8 mouse cellular contexts compared by ENCODE assay signal in genomic region chr15:59188371-59188770, GRCm38 (mm10).
A peak's percentile ranks its signal among the peaks of the same experiment; 100 is the strongest.
DNase-seq lines count a peak whose midpoint lies in the region; ATAC-seq lines count a peak whose summit lies in the region.

No protein-coding gene starts in this region.

- H3K9me3 ChIP-seq in midbrain, embryonic 10.5 days (replicated peaks) = no peaks in the 10 kb centered on the region
- no peaks in the 10 kb centered on the region for H3K9me3 ChIP-seq in midbrain, embryonic 14.5 days (ENCODE audit: control insufficient read depth, low read length)
- H3K9me3 ChIP-seq in hindbrain, embryonic 15.5 days = no peaks in the 10 kb centered on the region

- 41% methylated on average over 4 of the region's 4 CpGs for WGBS in midbrain, embryonic 10.5 days
- 26% methylated on average over 4 of the region's 4 CpGs for WGBS in midbrain, embryonic 14.5 days
- WGBS in hindbrain, embryonic 15.5 days = 21% methylated on average over 4 of the region's 4 CpGs

- peak overlapping the region; percentile 69 for H3K27ac ChIP-seq in midbrain, embryonic 10.5 days (replicated peaks)
- H3K27ac ChIP-seq in midbrain, embryonic 14.5 days (replicated peaks; ENCODE audit: low read depth, low read length) = no peak overlapping the region
- H3K27ac ChIP-seq in hindbrain, embryonic 15.5 days (replicated peaks) = no peak overlapping the region

- DNase-seq in cerebellum, adult 11-12 months = peak; percentile 35
- no peak for DNase-seq in cerebellum, adult 8-10 months
- DNase-seq in midbrain, embryonic 10.5 days (ENCODE audit: low spot score) = no peak
- no peak for DNase-seq in midbrain, embryonic 14.5 days
- DNase-seq in retina, embryonic 14.5 days (ENCODE audit: low spot score) = peak; percentile 33
- DNase-seq in c-Kit-positive CD71-positive TER-119-positive erythroid progenitor cells, embryonic 14.5 days (ENCODE audit: low spot score) = no peak
- no peak for DNase-seq in ovary, postnatal 10 days (ENCODE audit: low spot score)

- no peak for ATAC-seq in midbrain, embryonic 14.5 days (ENCODE audit: low FRiP score, low TSS enrichment)
- peak; percentile 71 for ATAC-seq in hindbrain, embryonic 15.5 days (ENCODE audit: low FRiP score, low read depth)

- no peak overlapping the region for H3K4me3 ChIP-seq in midbrain, embryonic 10.5 days
- H3K4me3 ChIP-seq in midbrain, embryonic 14.5 days (replicated peaks; ENCODE audit: low read depth, low read length) = no peak overlapping the region
- no peak overlapping the region for H3K4me3 ChIP-seq in hindbrain, embryonic 15.5 days

- H3K4me2 ChIP-seq in midbrain, embryonic 14.5 days (ENCODE audit: low read length) = no peak overlapping the region
- no peak overlapping the region for H3K4me2 ChIP-seq in hindbrain, embryonic 15.5 days

- H3K36me3 ChIP-seq in midbrain, embryonic 10.5 days = no peaks in the 10 kb centered on the region
- no peaks in the 10 kb centered on the region for H3K36me3 ChIP-seq in midbrain, embryonic 14.5 days (ENCODE audit: control insufficient read depth, insufficient read depth, low read length)
- H3K36me3 ChIP-seq in hindbrain, embryonic 15.5 days = no peaks in the 10 kb centered on the region

- H3K9ac ChIP-seq in midbrain, embryonic 14.5 days (replicated peaks; ENCODE audit: low read length) = no peak overlapping the region
- no peak overlapping the region for H3K9ac ChIP-seq in hindbrain, embryonic 15.5 days

- H3K27me3 ChIP-seq in midbrain, embryonic 10.5 days (ENCODE audit: low read depth, poor library complexity, severe bottlenecking) = no peaks in the 10 kb centered on the region
- H3K27me3 ChIP-seq in midbrain, embryonic 14.5 days (ENCODE audit: control insufficient read depth, insufficient read depth, low read length) = no peaks in the 10 kb centered on the region
- no peaks in the 10 kb centered on the region for H3K27me3 ChIP-seq in hindbrain, embryonic 15.5 days

- peaks cover 10% of the 10 kb centered on the region for H3K4me1 ChIP-seq in midbrain, embryonic 10.5 days
- H3K4me1 ChIP-seq in midbrain, embryonic 14.5 days (ENCODE audit: control insufficient read depth, insufficient read depth, low read length) = 0 out of 2 replicates have a peak, but pooled peaks cover 2% of the 10 kb centered on the region
- 0 out of 2 replicates have a peak, but pooled peaks cover 5% of the 10 kb centered on the region for H3K4me1 ChIP-seq in hindbrain, embryonic 15.5 days (replicated peaks)

Comparison
In these comparisons a context has a peak if more than half of its experiments do, and no peak if none do; other contexts are left out.
1. DNase-seq: peak in cerebellum, adult 11-12 months (single experiment) and retina, embryonic 14.5 days (single experiment); none in cerebellum, adult 8-10 months (single experiment), midbrain, embryonic 10.5 days (single experiment), midbrain, embryonic 14.5 days (single experiment), c-Kit-positive CD71-positive TER-119-positive erythroid progenitor cells, embryonic 14.5 days (single experiment) and ovary, postnatal 10 days (single experiment).